Mouse (Mus musculus): Measurements from ENCODE around the gene Rnf130.
"Not testable (repeated sequence)": the region's sequence is repeated elsewhere in the genome, so short reads cannot be mapped to it uniquely, and the experiment has no call there.

Gene Rnf130

DNA sequence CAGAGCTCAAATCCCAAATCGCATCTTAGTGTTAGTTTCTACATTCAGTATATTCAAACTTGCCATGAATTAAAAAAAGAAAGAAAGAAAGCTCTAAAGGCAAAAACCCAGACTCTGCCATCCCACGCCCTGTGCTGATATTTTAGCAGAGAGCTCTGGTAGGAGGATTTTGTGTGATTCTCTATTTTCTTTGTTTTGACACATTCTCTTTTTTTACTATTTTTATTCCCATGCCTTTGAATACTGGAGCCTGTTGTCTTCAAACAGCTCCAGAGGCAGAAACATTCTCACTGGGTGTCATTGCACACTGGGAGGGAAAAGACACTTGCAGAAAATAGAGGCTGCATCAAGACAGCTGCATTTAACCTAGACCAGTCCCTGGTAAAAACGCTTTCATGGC lies 61.1 kb downstream of the Rnf130 start:
- no peak for DNase-seq (ENCODE audit: low read depth, low spot score)

DNA sequence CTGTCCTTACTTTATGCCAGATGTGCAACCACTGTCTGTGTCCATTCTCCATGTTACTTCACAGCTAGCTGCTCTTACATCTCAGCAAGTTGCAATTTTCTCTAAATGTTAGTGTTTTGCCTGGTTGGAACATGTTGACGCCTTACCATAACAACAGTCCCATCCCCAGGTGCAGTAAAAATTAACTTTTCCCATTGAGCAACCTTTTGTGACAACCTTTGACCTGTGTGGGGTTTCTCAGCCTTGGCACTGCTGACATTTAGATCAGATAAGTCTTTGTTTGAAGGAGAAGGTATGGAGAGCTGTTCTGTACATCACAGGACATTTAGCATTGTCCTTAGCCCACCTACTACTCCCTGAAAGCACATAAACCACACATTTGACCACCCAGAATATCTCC lies 64.7 kb downstream of the Rnf130 start:
- no peak for DNase-seq (ENCODE audit: low read depth, low spot score)

DNA sequence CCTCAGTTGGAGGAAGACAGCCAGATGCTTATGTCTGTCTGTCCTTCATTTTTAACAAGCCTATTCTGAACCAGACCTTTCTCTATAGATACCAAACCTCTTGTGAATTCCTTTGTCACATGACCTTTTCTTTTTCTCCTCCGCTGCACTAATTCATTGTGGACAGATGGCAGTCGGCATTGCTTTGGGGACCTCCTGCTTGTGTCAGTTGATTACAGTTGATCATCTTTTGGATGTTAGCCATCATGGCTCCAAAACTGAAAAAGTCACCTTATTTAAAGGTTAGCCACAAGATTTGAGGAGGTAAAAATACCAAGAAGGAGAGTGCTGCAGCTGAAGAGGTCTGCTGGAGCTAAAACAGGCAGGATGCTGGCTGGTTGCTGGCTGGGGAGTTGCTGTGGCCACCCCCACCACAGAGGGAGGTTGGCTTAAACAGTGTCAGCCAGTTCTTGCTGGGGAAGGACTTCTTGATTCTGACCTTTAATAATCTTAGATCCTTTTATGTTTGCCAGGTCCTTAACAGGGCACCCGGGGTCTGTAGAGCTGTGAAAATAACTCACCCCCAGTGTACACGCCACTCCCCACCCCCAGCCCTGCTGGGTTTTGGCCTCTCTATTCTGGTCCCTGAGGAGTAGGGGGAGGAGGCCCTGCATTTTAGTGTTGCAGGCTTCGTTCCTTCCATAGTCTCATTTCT lies 66.0 kb downstream of the Rnf130 start:
- no peak for DNase-seq (ENCODE audit: low read depth, low spot score)

DNA sequence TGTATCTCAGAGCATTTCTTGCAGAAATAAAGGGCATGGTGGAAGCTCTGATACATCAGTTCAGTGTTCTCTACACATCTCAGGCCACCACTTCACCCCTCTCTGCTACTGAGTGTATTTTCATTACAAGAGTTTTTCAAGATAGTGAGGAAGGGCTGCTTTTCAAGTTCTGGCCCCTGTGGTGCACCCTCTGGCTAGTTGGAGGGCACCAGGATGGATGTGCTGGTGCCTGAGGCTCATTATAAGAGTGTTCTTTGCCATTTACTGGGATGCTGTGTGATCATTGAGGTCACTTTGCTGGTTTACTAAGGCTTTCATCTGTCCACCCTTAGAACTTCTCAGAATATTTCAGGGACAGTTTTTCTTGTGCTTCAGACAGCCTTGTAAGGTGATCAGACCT lies 66.5 kb downstream of the Rnf130 start:
- no peak for DNase-seq (ENCODE audit: low read depth, low spot score)

DNA sequence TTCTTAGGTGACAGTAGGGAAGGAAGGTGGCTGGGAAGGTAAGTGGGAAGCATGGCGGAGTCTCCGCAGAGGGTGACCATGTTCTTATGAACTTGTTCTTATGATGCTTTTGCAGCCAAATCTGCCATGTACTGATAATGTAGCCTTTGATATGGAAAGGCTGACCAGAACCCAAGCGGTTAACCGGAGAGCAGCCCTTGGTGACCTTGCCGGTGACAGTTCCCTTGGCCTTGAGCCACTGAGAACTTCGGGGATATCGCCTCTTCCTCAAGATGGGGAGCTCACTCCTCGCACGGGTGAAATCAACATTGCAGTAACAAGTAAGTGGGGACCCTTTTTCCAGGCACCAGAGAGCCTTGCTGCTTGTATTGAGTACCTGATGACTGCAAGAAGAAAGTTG lies 70.5 kb downstream of the Rnf130 start:
- DNase-seq (ENCODE audit: low read depth, low spot score), result no peak

DNA sequence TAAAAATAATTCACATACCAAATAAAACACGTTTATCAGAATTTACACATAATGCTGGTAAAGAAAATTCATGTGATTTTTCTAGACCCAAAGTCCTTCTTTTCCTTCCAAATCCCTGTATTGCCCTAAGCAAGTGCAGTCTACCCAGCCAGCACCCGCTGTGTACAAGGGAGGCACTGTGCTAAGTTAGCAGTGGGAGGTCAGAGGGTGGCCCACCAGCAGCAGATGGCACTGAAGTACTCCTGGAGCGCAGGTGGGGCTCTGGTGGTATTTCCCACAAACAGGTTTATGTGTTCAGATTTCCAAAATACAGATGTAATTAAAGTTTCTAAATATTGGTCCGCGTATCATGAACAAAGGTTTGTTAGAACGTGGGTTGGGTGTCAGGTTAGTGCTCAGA lies 71.9 kb downstream of the Rnf130 start:
- no peak for DNase-seq (ENCODE audit: low read depth, low spot score)

DNA sequence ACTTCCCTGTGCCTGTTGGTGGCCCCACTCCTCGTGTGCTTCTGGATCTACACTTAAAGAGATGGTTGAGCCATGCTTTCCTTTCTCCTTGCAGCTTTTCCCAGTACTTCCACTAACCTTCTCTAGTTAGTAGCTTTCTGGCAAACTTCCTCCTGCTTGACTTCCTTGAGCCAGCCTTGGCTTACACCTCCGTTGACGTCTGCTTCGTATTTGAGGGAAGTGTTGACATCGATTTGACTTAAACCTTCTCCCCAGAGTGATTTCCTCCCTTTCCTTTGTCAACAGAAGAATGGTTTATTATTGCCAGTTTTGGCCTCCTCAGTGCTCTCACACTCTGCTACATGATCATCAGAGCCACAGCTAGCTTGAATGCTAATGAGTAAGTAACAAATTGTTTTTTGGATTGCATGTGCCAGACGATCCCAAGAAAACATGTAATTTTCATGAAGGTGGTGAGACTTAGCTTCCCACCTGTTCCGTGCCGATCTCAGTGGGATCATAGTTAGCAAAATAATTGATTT lies 73.9 kb downstream of the Rnf130 start:
- DNase-seq (ENCODE audit: low read depth, low spot score), result peak; percentile 16

DNA sequence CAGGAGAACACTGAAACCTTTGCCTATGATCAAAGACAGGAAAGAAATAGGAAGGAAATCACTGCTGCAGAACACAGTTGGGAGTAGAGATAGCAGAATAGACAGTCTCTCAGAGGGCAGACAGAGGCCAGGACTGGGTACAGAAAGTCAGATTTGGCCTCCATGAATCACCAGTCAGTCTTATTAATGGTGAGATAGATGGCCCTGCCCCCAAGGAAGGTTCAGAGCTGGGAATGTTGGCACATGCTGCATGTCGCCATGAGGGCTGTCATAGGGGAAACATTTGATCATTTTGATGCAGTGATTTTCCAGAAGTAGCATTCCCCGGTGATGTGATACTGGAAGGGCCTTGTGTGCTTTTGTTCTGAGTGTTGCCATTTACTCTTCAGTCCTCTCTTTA lies 74.5 kb downstream of the Rnf130 start:
- DNase-seq (ENCODE audit: low read depth, low spot score), result no peak

DNA sequence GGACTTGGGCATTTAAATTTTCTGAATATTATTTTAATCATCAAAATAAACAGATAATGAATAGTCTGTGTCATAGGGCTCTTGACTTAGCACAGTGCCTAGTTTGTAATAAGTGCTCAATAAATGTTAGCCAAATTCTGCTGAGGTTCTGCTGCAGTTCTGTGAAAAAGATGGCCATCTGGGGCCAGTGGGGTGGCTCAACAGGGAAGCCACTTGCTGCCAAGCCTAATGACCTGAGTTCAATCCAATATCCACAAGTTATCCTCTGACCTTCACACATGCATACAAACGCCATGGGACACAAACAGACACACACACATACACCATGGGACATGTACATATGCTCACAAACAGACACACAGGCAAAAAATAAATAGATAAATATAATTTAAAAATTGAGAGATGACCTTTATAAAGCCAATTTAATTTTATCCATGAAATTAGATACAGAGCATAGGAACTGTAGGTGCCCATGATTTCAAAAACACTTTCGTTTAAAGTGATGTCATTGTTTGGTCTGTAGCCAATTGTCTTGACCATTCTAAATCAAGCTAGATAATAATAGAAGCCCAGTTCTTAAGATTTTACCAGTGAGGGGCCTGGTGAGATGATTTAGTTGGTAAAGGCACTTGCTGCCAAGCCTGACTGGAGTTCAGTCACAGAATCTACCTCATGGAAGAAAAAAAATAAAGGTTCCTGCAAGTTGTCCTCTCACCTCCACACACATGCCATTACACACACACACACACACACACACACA lies 75.6 kb downstream of the Rnf130 start:
- no peak for DNase-seq (ENCODE audit: low read depth, low spot score)

DNA sequence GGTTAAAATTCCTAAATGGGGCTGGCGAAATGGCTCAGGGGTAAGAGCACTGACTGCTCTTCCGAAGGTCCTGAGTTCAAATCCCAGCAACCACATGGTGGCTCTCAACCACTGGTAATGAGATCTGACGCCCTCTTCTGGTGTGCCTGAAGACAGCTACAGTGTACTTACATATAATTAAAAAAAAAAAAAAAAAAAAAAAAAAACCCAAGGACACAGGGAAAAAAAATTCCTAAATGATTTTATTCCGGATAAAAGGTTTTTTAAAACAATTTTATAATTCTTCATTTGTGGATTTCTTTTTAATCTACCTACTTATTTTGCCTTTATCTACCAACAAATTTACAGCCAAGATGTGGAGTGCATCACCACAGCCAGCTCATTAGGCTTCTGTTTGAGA lies 76.8 kb downstream of the Rnf130 start:
- DNase-seq (ENCODE audit: low read depth, low spot score), result not testable (repeated sequence)

DNA sequence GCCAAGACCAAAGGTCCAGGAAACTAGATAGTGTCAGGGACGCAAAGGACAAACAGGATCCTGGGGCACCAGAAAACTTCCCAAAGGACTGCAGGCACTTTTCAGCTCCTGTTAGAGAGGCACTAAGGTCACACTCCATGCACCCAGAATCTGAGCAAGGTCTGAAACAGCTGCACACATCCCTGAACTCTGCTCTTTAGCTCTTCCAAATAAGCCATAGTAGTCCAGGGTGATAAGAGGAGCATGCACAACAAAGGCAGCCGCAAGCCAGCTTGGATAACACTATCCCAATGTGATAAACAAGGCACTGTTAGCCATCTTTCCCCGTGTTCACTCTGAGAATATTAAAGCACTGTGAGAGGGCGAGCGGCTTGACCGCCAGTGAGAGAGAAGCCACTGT lies 78.9 kb downstream of the Rnf130 start:
- DNase-seq (ENCODE audit: low read depth, low spot score), result no peak

DNA sequence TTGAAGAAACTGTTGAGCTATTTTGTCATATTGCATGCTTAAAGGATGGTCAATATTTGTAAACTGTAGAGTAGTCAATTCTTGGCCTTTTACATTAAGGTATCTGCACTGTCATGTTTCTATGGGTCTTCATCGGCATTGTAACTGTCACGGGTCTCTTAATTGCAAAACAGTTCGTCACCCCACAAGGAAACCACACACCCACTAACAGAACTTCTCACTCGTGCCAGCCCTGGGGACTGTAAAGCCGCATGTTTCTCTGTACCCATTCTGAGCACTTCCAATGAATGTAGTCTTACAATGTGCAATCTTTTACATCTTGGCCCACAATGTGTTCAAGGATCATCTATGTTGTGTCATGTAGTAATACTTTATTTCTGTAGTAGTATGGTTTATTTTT lies 80.1 kb downstream of the Rnf130 start:
- DNase-seq (ENCODE audit: low read depth, low spot score), result no peak

DNA sequence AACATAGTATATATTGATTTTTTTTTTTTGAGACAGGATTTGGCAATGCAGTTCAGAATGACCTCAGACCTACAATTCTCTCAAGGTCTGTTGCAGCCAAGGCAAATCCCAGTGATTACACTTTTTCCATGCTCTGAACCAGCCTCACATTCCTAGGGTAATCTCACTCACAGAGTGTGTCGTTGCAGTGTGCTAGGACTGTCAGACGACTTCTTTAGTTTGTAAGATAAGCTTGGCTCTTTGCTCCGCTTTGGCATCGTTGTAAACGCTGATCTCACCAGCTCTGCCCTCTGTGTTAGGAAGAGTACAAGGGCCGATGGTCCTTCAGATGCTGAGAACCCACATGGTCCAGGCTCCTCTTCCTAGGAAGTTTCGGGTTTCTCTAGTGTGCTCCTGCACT lies 80.9 kb downstream of the Rnf130 start:
- no peak for DNase-seq (ENCODE audit: low read depth, low spot score)

DNA sequence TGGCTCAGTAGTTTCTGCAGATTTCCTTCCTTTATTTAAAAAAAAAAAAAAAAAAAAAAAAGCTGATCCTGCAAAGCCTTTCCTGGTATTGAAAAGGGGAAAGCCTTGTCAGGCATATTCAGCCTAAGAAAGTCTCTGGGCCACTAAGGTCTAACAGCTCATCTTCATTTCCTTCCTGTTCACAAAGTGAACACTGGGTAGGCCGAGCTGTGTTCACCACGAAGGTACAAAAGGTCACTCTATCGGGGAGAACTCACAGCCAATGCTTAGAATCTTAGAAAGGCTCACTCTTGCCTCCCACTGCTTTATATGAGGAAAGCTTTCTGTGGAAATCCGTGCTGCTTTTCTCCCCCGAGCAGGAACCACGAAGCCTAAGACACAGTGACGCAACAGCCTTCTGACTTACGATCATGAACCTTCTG lies 83.7 kb downstream of the Rnf130 start:
- peak; percentile 21 for DNase-seq (ENCODE audit: low read depth, low spot score)

DNA sequence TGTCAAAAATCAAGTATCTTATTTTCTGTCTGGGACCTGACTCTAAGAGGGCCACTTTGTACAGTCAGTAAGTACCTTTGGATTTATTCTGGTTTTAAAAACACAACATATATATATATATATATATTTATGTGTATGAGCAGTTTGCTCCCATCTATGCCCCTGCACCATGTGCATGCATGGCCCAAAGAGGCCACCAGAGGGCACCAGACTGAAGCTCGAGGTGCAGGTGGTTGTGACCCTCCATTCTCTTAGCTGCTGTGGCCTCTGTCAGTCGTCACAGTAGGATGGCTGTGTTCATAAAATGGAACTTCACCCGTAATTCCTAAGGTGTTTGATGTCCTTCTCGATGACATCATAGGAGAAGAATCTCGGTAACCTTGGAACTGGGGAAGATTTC lies 89.2 kb downstream of the Rnf130 start:
- DNase-seq (ENCODE audit: low read depth, low spot score), result no peak

DNA sequence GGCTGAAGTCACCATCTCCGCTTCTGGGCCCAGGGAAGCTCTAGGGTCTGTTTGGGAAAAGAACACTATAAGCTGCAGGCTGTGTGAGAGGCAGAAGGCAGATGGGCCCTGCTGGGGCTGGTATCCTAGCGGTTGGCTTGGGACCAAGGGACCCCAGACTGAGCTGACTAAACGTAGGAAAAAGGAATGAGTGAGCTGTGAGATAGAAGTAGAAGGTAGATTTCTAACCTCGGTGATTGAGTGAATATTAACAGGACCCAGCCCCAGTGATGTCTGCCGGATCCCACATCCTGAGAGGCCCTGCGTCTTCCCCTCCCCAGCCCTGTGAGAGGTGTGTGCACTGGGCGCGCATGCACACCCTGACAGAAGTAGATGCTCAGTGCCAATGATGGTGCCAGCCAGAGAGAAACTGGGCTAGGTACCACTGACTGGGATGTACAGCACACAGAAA lies 97.5 kb downstream of the Rnf130 start:
- DNase-seq (ENCODE audit: low read depth, low spot score), result no peak

DNA sequence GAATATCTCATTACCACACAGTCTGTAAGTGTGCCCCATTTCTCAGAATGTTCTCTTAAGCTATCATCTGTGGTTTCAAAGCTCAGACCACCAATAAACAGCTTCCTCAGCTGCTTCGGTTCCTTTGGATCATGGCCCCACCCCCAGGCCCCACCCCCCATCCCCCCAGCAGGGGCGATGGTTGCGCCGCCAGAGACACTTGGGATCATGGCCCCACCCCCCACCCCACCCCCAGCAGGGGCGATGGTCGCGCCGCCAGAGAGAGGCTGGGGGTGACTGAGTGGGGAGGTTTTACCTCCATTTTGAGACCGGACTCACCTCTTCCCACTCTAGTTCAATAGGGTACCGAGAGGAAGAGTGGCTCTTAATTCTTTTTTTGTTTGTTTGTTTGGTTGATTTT lies 102.6 kb downstream of the Rnf130 start:
- DNase-seq (ENCODE audit: low read depth, low spot score), result no peak

DNA sequence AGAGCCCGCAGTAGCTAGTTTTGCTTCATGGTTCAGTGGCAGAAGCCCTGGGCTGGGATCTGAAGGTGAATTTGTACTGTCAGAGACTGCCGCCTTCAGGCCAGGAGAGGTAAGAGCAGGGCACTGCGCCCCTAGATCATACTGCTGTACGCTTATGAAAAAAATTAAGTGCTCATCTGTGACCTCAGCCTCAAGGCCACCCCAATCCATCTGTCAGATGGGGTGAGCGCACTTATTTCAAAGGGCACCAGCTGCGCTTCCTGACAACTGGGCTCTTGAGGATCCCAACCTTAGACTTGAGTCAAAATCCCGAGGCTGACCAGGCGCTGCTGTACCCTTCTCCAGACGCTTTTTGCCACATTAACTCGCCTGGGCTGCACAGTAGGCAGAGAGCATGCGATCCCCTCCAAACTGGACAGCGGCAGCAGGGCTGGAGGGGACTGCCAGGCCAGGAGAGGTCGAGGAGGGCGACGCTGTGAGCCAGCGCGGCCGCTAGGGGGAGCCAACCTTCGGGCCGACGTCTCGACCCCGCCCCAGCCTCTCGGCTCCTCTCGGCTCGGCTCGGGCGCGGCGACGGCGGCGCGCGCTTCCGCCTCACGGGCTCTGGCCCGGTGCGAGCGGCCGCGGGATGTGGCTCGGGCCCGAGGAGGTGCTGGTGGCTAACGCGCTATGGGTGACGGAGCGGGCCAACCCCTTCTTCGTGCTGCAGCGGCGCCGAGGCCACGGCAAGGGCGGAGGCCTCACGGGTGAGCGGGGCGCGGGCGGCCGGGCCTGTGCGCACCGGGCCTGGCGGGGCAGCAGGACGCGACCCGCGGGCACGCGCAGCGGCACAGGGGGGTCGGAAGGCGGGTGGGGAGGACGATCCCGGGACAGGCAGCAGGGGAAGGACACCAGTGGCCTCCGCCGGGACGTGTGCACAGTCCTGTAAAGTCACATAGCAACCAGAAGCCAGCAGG lies 105.9 kb downstream of the Rnf130 start, which contains the start of gene Tbc1d9b:
Tbc1d9b (plus strand) TSS at position 586 of the 956 bp plus-strand sequence.
- DNase-seq (ENCODE audit: low read depth, low spot score), result peak; percentile 86

DNA sequence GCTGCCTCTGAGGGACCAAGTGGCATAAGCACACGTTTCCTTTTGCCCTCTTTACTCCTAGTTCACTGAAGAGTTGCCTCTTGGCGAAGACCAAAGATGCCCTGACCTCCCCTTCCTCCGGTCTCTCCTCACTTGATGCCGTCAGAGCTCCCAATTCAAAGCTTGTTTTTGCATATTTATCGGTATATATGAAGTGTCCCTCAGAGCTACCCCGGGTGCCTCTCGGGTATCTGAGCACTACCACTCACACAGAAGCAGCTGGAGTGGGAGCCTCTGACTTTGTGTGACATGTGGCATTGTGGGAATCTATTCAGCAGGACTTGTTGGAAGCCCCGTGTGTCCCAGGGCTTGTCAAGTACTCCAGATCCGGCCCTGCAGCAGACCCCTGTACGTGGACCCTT lies 106.7 kb downstream of the Rnf130 start:
- DNase-seq (ENCODE audit: low read depth, low spot score), result no peak

DNA sequence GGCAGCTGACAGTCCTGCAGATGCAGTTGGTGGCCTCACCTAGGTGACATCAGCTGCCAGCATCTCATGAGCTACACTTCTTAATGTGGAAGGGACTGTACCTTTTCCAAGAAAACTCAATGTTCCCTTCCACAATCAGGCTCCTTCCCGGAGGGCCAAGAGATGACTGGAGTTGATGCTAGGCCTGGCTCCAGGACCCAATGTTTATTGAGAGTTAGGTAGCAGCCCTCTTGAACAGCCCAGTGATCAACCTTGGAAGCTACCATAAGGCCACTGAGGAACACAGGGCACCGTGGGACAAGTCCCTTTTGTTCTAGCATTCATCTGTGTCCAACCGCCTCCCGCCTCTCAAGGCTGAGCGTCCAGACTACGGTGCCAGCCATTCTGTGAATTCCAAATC lies 107.1 kb downstream of the Rnf130 start:
- DNase-seq (ENCODE audit: low read depth, low spot score), result no peak

DNA sequence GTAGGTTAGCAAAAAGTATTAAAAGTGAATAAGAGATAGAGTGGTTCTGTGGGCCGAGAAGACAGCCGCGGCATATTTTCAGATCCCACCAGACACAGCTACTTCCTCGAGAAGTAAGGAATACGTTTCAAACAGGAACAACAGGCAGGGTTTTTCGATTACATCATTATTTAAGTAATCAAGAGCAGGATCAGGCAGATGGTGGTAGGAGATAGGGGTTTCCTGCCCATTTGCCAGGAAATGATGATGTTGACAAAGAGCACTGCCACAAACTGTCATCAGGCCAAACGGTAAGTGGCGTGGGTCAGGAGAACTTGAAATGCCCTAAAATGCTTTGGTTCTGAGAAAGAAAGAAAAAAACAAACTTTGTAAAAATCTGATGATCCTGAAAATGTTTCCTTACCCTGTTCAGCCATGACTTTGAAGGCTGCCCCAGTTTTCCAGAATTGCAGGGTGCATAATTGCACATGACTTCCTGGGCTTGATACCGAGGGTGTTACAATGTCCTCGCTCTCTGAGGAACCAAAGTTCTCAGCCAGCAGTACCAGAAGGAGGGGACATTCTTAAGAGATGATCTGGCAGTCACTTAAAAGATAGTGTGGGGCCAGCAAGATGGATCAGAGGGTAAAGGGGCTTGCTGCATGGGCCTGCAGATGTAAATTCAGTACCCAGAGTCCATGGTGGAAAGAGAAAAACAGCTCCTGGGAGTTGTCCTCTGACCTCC lies 109.2 kb downstream of the Rnf130 start:
- DNase-seq (ENCODE audit: low read depth, low spot score), result no peak
